Mouse (Mus musculus) spleen, adult 2 months (tissue): ENCODE measurements around the gene Mpo.

ENCODE experiments used
- CTCF ChIP-seq: fragments of 200-500 bp; IDR thresholded peaks from 2 replicates; pipeline ENCODE4 v1.5.1; 2011; ENCODE audit warnings: mild to moderate bottlenecking, inconsistent platforms; ENCODE audit not compliant: insufficient read depth, insufficient read length, insufficient replicate concordance; ENCODE audit errors: extremely low read depth
- POLR2A ChIP-seq: fragments of 200-500 bp; IDR thresholded peaks from 2 replicates; pipeline ENCODE4 v1.6.1; 2011; ENCODE audit warnings: low read depth, low read length, inconsistent platforms

DNA sequence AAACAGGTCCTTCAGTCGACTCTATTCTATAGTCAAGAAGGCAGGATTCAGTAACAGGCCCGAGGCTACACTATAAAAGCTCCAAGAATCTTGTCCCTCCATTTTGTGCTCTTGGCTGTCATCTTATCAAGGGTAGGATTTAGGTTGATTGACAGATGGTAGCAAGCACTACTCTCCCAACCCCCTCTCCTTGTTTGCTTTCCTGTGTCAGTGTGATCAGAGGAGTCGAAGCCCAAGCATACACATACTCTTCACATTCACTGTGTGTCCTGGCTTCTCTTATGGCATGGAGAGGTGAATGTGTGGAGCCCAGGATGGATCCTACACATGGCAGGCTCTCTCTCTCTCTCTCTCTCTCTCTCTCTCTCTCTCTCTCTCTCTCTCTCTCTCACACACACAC is 42.9 kb upstream of the Mpo start:
- no peak for TF ChIP-seq CTCF
- TF ChIP-seq POLR2A = peak; percentile 43
